Comparison of ENCODE assay signal across 1 mouse cellular context in the genomic region with DNA sequence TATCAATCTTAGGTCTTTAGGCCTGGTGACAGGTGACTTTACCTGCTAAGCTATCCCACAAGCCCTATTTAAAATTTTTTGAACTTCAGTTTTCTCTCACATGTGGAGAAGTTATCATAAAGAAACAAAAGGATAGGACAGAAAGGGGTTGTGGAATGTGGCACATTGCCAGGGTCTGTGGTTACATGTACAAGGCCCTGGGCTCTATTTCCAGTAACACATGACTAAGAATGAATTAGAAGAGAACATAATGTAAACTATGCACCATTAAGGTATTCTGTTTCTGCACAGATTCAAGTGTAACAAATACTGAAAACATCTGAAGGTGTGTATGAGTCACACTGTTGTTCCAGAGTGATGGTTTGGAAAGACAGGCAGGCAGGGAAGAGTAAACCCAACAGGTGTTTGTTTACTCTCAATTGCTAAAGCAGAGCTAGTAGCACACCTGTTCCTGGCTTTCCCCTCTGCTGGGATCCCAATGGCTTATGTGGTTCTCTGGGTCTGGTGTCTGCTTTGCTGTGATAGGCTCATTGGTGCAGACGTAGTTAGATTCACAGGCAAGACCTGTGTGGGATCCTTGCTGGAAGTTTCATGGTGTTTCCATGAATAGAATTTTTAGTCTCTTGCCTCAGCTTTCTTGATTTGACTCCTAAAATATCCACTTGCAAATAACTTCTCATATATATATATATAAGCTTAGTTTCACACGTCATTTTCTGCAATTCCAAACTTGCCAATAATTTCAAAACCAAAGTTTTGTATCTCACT.
TF ChIP-seq lines count a peak whose summit lies in the region.

No protein-coding gene starts in this region.

TF ChIP-seq in MEL, 35 proteins besides CTCF, POLR2A, EP300 and RAD21:
- no peak for TF ChIP-seq ZC3H11A (IDR thresholded peaks at IDR 0.05; ENCODE audit: low read depth, low read length)
- TF ChIP-seq SMC3 (IDR thresholded peaks at IDR 0.05; ENCODE audit: low read depth, low read length), result no peak
- no peak for TF ChIP-seq TAL1 (IDR thresholded peaks at IDR 0.05; ENCODE audit: low read length)
- no peak for TF ChIP-seq ZNF384 (IDR thresholded peaks at IDR 0.05; ENCODE audit: low read depth, low read length)
- no peak for TF ChIP-seq CHD1 (IDR thresholded peaks at IDR 0.05; ENCODE audit: low read depth, low read length)
- no peak for TF ChIP-seq GABPA (IDR thresholded peaks at IDR 0.05; ENCODE audit: low read depth, low read length)
- no peak for TF ChIP-seq MEF2A (IDR thresholded peaks at IDR 0.05; ENCODE audit: extremely low read depth, insufficient replicate concordance, low read depth, low read length, poor library complexity, severe bottlenecking)
- no peak for TF ChIP-seq GATA1 (IDR thresholded peaks at IDR 0.05; ENCODE audit: low read depth, low read length)
- no peak for TF ChIP-seq TCF12 (IDR thresholded peaks at IDR 0.05; ENCODE audit: low read depth, low read length)
- no peak for TF ChIP-seq TBP (IDR thresholded peaks at IDR 0.05; ENCODE audit: low read depth, low read length)
- no peak for TF ChIP-seq MYB (IDR thresholded peaks at IDR 0.05; ENCODE audit: low read depth, low read length)
- TF ChIP-seq USF1 (IDR thresholded peaks at IDR 0.05; ENCODE audit: low read depth, low read length), result no peak
- TF ChIP-seq ELF1 (IDR thresholded peaks at IDR 0.05; ENCODE audit: low read depth, low read length), result no peak
- no peak for TF ChIP-seq ETS1 (IDR thresholded peaks at IDR 0.05; ENCODE audit: low read depth, low read length)
- TF ChIP-seq MAZ (IDR thresholded peaks at IDR 0.05; ENCODE audit: low read depth, low read length), result no peak
- no peak for TF ChIP-seq MYC (IDR thresholded peaks at IDR 0.05; ENCODE audit: low read depth, low read length)
